Mouse (Mus musculus): ENCODE data around the gene Parp11.

DNA sequence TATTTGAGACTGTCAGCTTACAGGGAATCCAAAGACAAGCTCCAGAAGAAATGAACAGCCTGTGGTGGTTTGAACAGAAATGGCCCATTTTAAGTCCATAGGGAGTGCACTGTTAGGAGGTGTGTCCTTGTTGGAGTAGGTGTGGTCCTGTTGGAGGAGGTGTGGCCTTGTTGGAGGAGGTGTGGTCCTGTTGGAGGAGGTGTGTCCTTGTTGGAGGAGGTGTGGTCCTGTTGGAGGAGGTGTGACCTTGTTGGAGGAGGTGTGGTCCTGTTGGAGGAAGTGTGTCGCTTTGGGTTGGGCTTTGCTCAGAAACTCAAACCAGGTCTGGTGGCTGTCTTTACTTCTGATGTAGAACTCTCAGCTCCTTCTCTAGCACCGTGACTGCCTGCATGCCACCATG is 48.6 kb upstream of the Parp11 start:
- TF ChIP-seq CTCF (IDR thresholded peaks at IDR 0.05; ENCODE audit: control insufficient read depth, insufficient read depth, insufficient replicate concordance, low read depth, low read length) (no peak), POLR2A (IDR thresholded peaks at IDR 0.05; ENCODE audit: control insufficient read depth, low read depth, low read length) (no peak)
